Mouse (Mus musculus) forebrain, embryonic 10.5 days (tissue): ENCODE data around the gene Cacna1b. TPM values are rescaled to one million over a fixed set of nuclear protein-coding genes. Genes with fewer than 3 reads are reported as not detected.

Experiments used
- DNase-seq: peaks from one replicate; pipeline ENCODE4 v3.0.0-alpha.2; 2017; ENCODE audit warnings: low spot score; ENCODE audit errors: extremely low spot score
- H3K27ac ChIP-seq: fragments of 300-500 bp; sonication (generic); 2 replicates; pipeline ENCODE4 v1.5.1; 2016; ENCODE audit warnings: mild to moderate bottlenecking
- H3K27me3 ChIP-seq: fragments of 300-500 bp; sonication (generic); 2 replicates; pipeline ENCODE4 v1.6.1; 2016; ENCODE audit warnings: mild to moderate bottlenecking; ENCODE audit not compliant: poor library complexity, severe bottlenecking
- H3K36me3 ChIP-seq: fragments of 300-500 bp; sonication (generic); replicated peaks from 2 replicates; pipeline ENCODE4 v1.6.1; 2016; ENCODE audit warnings: mild to moderate bottlenecking, moderate library complexity
- H3K4me1 ChIP-seq: fragments of 300-500 bp; sonication (generic); 2 replicates; pipeline ENCODE4 v1.6.1; 2016
- H3K4me3 ChIP-seq: fragments of 300-500 bp; sonication (generic); 2 replicates; pipeline ENCODE4 v1.5.1; 2016; ENCODE audit warnings: mild to moderate bottlenecking, moderate library complexity
- H3K9me3 ChIP-seq: fragments of 300-500 bp; sonication (generic); 2 replicates; pipeline ENCODE4 v1.6.1; 2016; ENCODE audit warnings: mild to moderate bottlenecking, moderate library complexity
- WGBS: fragments of 180-500 bp; shearing (Covaris S2); methylation state at CpG from one replicate; pipeline ENCODE4 v1.1.7; 2016; 5-methylcytosine and 5-hydroxymethylcytosine counted together
- polyA plus RNA-seq: library from polyadenylated mRNA; unstranded; fragments of >200 nt; fragmentation: Nextera tagmentation; extraction: Ambion mirVana; gene quantifications from 2 replicates; pipeline ENCODE4 v1.2.1, GENCODE M21; 2016

Gene Cacna1b
- polyA plus RNA-seq, 1 experiment from 2014 or later: 1.8 TPM

GRCm38 (mm10) chr2:24677629-24678028 lies 85.3 kb downstream of the Cacna1b start:
- WGBS: 93% methylated on average over 3 of the region's 3 CpGs
- H3K9me3 ChIP-seq: no peaks in the 10 kb centered on the region
- no peak for DNase-seq
- H3K27ac ChIP-seq: no peak overlapping the region
- H3K36me3 ChIP-seq: no peaks in the 10 kb centered on the region
- no peak overlapping the region for H3K4me3 ChIP-seq
- H3K4me1 ChIP-seq: peaks cover 10% of the 10 kb centered on the region
- H3K27me3 ChIP-seq: peaks cover 35% of the 10 kb centered on the region

- DNase-seq: no peak
- Histone ChIP-seq H3K4me1 (peaks cover 9% of the 10 kb centered on the region), H3K9me3 (no peaks in the 10 kb centered on the region), H3K36me3 (no peaks in the 10 kb centered on the region), H3K27ac (no peak overlapping the region), H3K27me3 (peaks cover 21% of the 10 kb centered on the region), H3K4me3 (no peak overlapping the region)
- 90% methylated on average over 6 of the region's 6 CpGs for WGBS
Observed at GRCm38 (mm10) chr2:24674432-24675006, 88.4 kb downstream of the Cacna1b start.

GRCm38 (mm10) chr2:24668598-24668997 lies 94.4 kb downstream of the Cacna1b start:
- Histone ChIP-seq H3K36me3 (no peaks in the 10 kb centered on the region), H3K4me3 (no peak overlapping the region), H3K27me3 (no peaks in the 10 kb centered on the region), H3K9me3 (no peaks in the 10 kb centered on the region), H3K27ac (no peak overlapping the region), H3K4me1 (peaks cover 16% of the 10 kb centered on the region)
- 92% methylated on average over 5 of the region's 5 CpGs for WGBS
- no peak for DNase-seq

DNA sequence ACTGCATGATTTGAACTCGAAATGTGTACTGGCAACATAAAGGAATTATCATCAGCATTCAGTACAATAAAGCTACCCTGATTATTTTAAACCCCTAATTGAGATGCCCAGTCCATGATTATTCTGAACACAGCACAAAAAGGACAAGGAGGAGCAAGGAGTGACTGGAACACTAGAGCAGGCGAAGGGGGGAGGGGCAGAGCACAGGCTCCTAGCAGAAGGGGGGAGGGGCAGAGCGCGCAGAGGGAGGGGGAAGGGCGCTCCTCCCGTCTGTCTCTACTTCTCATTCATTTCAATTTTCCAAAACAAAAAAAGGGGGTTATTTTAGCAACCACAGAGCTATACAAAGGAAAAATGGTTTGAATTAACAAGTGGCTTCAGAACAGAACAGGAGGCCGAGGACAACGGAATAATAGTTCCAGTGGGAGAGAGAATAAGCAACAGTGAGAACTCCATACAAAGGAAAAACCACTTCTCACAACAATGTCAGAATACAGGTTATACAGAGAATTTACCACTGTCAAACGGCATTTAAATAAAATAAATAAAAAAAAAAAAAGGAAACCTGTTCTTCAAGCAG lies 98.2 kb downstream of the Cacna1b start:
- Histone ChIP-seq H3K27me3 (no peaks in the 10 kb centered on the region), H3K9me3 (no peaks in the 10 kb centered on the region), H3K36me3 (no peaks in the 10 kb centered on the region), H3K27ac (peak overlapping the region; percentile 73), H3K4me3 (peak overlapping the region; percentile 30; the same call in 1 of the 2 replicates), H3K4me1 (peaks cover 16% of the 10 kb centered on the region)
- peak; percentile 57 for DNase-seq
- 25% methylated on average over 9 of the region's 9 CpGs for WGBS

DNA sequence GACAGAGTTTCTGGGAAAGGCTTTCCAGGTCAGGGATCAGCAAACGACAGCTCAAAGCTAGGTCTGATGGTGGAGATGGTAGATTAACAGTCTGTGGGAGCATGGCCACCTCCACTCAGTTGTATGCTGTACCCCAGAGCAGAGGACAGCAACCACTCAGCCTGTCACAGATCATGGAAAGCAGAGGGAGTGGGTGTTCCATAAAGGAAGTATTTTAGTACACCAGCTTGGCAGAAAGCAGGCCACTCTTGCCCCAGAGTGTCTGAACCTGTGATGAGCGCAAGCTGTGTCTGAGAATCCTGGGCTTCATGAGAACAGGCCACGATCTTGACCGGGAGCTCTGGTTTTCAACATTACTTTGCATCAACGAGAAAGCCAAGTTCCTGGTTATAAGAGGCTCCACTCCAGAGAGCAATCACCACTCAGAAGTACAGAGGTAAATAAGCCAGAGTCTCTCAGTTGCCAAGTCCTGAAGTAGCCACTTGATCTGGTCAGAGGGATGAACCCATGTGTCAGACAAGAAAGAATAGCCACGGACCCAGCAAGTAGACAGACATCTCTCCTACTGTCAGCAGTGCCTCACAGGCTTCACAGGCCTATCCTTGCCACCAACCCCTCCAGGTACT lies 103.7 kb downstream of the Cacna1b start:
- H3K4me3 ChIP-seq: no peak overlapping the region
- H3K27me3 ChIP-seq: no peaks in the 10 kb centered on the region
- no peaks in the 10 kb centered on the region for H3K36me3 ChIP-seq
- H3K27ac ChIP-seq: no peak overlapping the region
- WGBS: 86% methylated on average over 6 of the region's 6 CpGs
- no peak for DNase-seq
- peaks cover 6% of the 10 kb centered on the region; the same call in 1 of the 2 replicates for H3K4me1 ChIP-seq
- no peaks in the 10 kb centered on the region for H3K9me3 ChIP-seq

GRCm38 (mm10) chr2:24648503-24648902 lies 114.4 kb downstream of the Cacna1b start:
- 73% methylated on average over 6 of the region's 6 CpGs for WGBS
- H3K4me3 ChIP-seq: no peak overlapping the region
- no peak overlapping the region for H3K27ac ChIP-seq
- no peaks in the 10 kb centered on the region for H3K27me3 ChIP-seq
- H3K36me3 ChIP-seq: no peaks in the 10 kb centered on the region
- no peaks in the 10 kb centered on the region for H3K4me1 ChIP-seq
- peak; percentile 19 for DNase-seq
- H3K9me3 ChIP-seq: no peaks in the 10 kb centered on the region

GRCm38 (mm10) chr2:24646452-24647146 lies 116.4 kb downstream of the Cacna1b start:
- Histone ChIP-seq H3K4me1 (no peaks in the 10 kb centered on the region), H3K4me3 (no peak overlapping the region), H3K27ac (no peak overlapping the region), H3K9me3 (no peaks in the 10 kb centered on the region), H3K27me3 (no peaks in the 10 kb centered on the region), H3K36me3 (no peaks in the 10 kb centered on the region)
- DNase-seq: no peak
- 91% methylated on average over 5 of the region's 5 CpGs for whole genome bisulfite sequencing

DNA sequence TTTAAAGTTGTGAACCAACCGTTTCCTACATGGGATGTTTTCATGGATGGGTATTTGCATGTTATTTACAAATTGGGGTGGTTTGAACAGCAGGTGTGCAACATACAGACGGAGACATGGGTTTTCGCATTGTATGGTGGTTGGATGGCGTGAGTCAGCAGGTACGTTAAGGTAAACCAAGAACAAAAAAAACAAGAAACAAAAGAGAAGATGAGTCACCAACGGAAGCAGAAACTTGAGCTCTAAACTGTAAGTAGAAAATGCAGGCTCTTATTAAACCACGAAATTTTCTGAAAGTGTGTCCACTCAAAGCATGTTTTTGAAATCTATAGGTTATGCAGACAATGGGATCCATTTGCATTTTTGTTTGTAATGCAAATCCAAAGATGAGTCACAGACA lies 120.1 kb downstream of the Cacna1b start:
- H3K9me3 ChIP-seq: no peaks in the 10 kb centered on the region
- no peak overlapping the region for H3K4me3 ChIP-seq
- no peaks in the 10 kb centered on the region for H3K27me3 ChIP-seq
- DNase-seq: no peak
- H3K36me3 ChIP-seq: no peaks in the 10 kb centered on the region
- no peak overlapping the region for H3K27ac ChIP-seq
- H3K4me1 ChIP-seq: peaks cover 16% of the 10 kb centered on the region
- WGBS: 89% methylated on average over 7 of the region's 7 CpGs

- Histone ChIP-seq H3K27me3 (no peaks in the 10 kb centered on the region), H3K4me3 (no peak overlapping the region), H3K9me3 (no peaks in the 10 kb centered on the region), H3K4me1 (peaks cover 23% of the 10 kb centered on the region), H3K36me3 (no peaks in the 10 kb centered on the region), H3K27ac (0 out of 2 replicates have a peak overlapping the region, but pooled peaks have one; percentile 27)
- 78% methylated on average over 14 of the region's 14 CpGs for WGBS
- no peak for DNase-seq
Observed at GRCm38 (mm10) chr2:24638102-24638954, 124.6 kb downstream of the Cacna1b start.

DNA sequence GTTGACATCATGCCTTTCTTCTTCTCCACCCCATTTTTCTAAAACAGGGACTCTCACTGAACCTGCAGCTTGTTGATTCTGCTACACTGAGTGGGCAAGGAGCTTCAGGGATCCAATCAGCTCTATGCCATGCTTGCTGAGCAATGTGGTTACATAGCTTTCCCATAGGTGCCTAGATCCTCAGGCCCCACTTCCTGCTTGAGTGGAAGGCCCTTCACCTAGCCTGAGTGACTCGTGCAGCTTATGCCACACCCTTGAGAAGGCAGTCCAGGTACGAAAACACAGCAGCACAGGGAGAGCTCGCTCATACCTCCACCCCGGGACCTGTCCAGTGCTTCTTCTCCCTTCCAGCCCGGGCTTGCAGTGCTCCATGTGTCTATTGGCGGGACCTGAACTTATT lies 129.3 kb downstream of the Cacna1b start:
- 90% methylated on average over 6 of the region's 6 CpGs for WGBS
- peaks cover 14% of the 10 kb centered on the region for H3K4me1 ChIP-seq

GRCm38 (mm10) chr2:24617141-24617540 lies 145.8 kb downstream of the Cacna1b start:
- H3K27ac ChIP-seq: no peak overlapping the region
- WGBS: 86% methylated on average over 4 of the region's 4 CpGs
- no peak for DNase-seq

More for the DNA sequence above, 129.3 kb downstream of the Cacna1b start:
- no peak for DNase-seq
- Histone ChIP-seq H3K4me3 (no peak overlapping the region), H3K9me3 (no peaks in the 10 kb centered on the region), H3K27ac (no peak overlapping the region), H3K27me3 (no peaks in the 10 kb centered on the region), H3K36me3 (no peaks in the 10 kb centered on the region)

DNA sequence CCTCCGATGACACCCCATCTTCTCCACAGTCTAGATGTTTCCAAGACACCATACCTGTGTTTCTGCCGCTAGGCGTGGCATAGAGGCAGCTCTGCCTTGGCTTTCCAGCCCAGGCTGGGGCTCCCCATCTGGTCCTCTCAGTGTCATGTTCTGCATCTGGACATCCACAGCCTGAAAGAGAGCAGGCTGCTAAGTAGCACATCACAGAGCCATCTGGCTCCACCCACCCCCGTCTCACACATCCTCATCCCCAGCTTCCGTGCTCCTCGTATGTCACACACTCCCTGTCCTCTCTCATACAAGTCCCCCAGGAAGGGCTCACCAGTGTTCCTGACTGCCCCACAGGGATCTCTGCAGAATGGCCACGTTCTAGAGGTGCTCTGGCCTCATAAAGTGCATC lies 153.2 kb downstream of the Cacna1b start:
- H3K4me1 ChIP-seq: peaks cover 20% of the 10 kb centered on the region
- H3K27ac ChIP-seq: no peak overlapping the region
- no peaks in the 10 kb centered on the region for H3K9me3 ChIP-seq
- 83% methylated on average over 7 of the region's 7 CpGs for WGBS
- no peak for DNase-seq
- no peak overlapping the region for H3K4me3 ChIP-seq
- H3K36me3 ChIP-seq: no peaks in the 10 kb centered on the region
- peaks cover 31% of the 10 kb centered on the region for H3K27me3 ChIP-seq

More at GRCm38 (mm10) chr2:24617141-24617540, 145.8 kb downstream of the Cacna1b start:
- no peaks in the 10 kb centered on the region for H3K27me3 ChIP-seq
- no peak overlapping the region for H3K4me3 ChIP-seq
- H3K9me3 ChIP-seq: no peaks in the 10 kb centered on the region
- no peaks in the 10 kb centered on the region for H3K4me1 ChIP-seq
- H3K36me3 ChIP-seq: no peaks in the 10 kb centered on the region
